Mouse (Mus musculus): ENCODE measurements around the gene Trak1. TPM values are rescaled to one million over a fixed set of nuclear protein-coding genes. Genes with fewer than 3 reads are reported as not detected.

Gene Trak1
- polyA plus RNA-seq, 1 experiment from 2014 or later, result 20.8 TPM

GRCm38 (mm10) chr9:121433745-121434528 is 136.6 kb downstream of the Trak1 start:
- no peak overlapping the region for H3K9ac ChIP-seq
- ATAC-seq (ENCODE audit: insufficient read depth) (no peak), DNase-seq (no peak)
- no peak overlapping the region for H3K27ac ChIP-seq (ENCODE audit: low read depth)
- H3K27me3 ChIP-seq (ENCODE audit: insufficient read depth, low read length), result no peaks in the 10 kb centered on the region
- H3K4me1 ChIP-seq (ENCODE audit: insufficient read depth), result 0 out of 2 replicates have a peak, but pooled peaks cover 7% of the 10 kb centered on the region
- H3K9me3 ChIP-seq (ENCODE audit: low read depth, low read length), result no peaks in the 10 kb centered on the region
- H3K4me3 ChIP-seq (ENCODE audit: low read depth, low read length), result no peak overlapping the region
- H3K4me2 ChIP-seq, result no peak overlapping the region
- 78% methylated on average over 15 of the region's 15 CpGs for WGBS
- no peaks in the 10 kb centered on the region for H3K36me3 ChIP-seq (ENCODE audit: insufficient read depth)
- no peak for TF ChIP-seq CTCF (IDR thresholded peaks at IDR 0.05; ENCODE audit: low read depth)

DNA sequence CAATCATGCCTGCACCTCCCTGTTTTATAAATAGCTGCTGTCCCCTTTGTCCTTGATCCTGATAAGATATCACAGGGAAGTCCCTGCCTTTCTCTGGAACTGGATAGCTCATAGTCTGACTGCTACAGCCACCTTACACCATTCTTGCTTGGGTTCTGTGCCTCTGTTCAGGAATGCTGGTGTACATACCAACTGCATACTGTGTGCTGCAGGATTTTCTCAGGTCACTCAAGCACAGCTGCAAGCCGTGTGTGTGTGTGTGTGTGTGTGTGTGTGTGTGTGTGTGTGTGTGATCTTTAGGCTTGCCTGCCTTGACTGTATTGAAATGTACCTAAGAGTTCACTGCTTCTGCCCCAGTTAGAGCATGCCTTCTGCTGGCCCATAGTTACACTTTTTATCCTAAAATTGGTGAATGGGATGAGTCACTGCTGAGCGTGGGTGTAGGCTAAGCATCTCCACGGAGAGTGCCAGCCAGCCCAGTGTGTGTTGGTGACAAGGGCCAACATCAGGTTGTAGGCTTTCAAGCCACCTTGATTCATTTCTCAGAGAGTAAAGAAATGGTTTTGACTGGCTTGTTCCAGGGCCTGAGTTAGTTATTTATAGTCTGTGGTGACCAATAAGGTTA is 138.1 kb downstream of the Trak1 start:
- Histone ChIP-seq H3K36me3 (ENCODE audit: insufficient read depth) (no peaks in the 10 kb centered on the region), H3K27me3 (ENCODE audit: insufficient read depth, low read length) (no peaks in the 10 kb centered on the region), H3K4me2 (no peak overlapping the region), H3K27ac (ENCODE audit: low read depth) (no peak overlapping the region), H3K9me3 (ENCODE audit: low read depth, low read length) (no peaks in the 10 kb centered on the region), H3K9ac (no peak overlapping the region), H3K4me1 (ENCODE audit: insufficient read depth) (0 out of 2 replicates have a peak, but pooled peaks cover 3% of the 10 kb centered on the region), H3K4me3 (ENCODE audit: low read depth, low read length) (no peak overlapping the region)
- no peak for TF ChIP-seq CTCF (IDR thresholded peaks at IDR 0.05; ENCODE audit: low read depth)
- DNase-seq (no peak), ATAC-seq (ENCODE audit: insufficient read depth) (no peak)
- 60% methylated on average over 3 of the region's 3 CpGs for WGBS

DNA sequence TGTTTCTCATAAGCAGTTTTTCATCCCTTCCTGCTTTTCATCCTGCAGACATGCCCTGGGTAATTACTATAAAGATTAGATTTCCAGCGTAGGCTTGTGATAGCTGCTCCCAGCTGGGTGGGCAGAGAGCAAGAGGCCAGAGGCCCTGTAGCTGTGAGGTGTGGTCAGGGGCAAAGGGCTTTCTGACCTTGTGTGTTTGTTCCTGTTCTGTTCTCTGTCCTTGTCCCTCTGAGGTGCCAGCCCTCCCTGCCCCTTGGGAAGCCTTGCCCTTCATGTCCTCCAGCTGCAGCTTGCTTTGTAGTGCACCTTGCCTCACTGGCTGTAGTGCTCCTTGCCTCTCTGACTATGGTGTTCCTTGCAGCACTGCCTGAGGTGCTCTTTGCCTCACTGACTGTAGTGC is 139.2 kb downstream of the Trak1 start:
- WGBS, result 19% methylated on average over 1 of the region's 1 CpGs
- no peaks in the 10 kb centered on the region for H3K9me3 ChIP-seq (ENCODE audit: low read depth, low read length)
- no peaks in the 10 kb centered on the region for H3K27me3 ChIP-seq (ENCODE audit: insufficient read depth, low read length)
- no peak overlapping the region for H3K4me3 ChIP-seq (ENCODE audit: low read depth, low read length)
- no peak overlapping the region for H3K27ac ChIP-seq (ENCODE audit: low read depth)
- H3K36me3 ChIP-seq (ENCODE audit: insufficient read depth), result no peaks in the 10 kb centered on the region
- no peak for DNase-seq
- no peak for TF ChIP-seq CTCF (IDR thresholded peaks at IDR 0.05; ENCODE audit: low read depth)
- H3K4me1 ChIP-seq (ENCODE audit: insufficient read depth), result no peaks in the 10 kb centered on the region
- no peak for ATAC-seq (ENCODE audit: insufficient read depth)
- no peak overlapping the region for H3K4me2 ChIP-seq
- H3K9ac ChIP-seq, result no peak overlapping the region

GRCm38 (mm10) chr9:121442145-121442544 is 144.8 kb downstream of the Trak1 start:
- Histone ChIP-seq H3K9me3 (ENCODE audit: low read depth, low read length) (no peaks in the 10 kb centered on the region), H3K9ac (no peak overlapping the region), H3K4me1 (ENCODE audit: insufficient read depth) (no peaks in the 10 kb centered on the region), H3K27me3 (ENCODE audit: insufficient read depth, low read length) (no peaks in the 10 kb centered on the region), H3K4me3 (ENCODE audit: low read depth, low read length) (no peak overlapping the region), H3K36me3 (ENCODE audit: insufficient read depth) (peaks cover 25% of the 10 kb centered on the region), H3K27ac (ENCODE audit: low read depth) (no peak overlapping the region), H3K4me2 (no peak overlapping the region)
- TF ChIP-seq CTCF (IDR thresholded peaks at IDR 0.05; ENCODE audit: low read depth), result no peak
- ATAC-seq (ENCODE audit: insufficient read depth), result no peak
- WGBS, result 64% methylated on average over 1 of the region's 1 CpGs
- no peak for DNase-seq

GRCm38 (mm10) chr9:121443696-121444366 is 146.5 kb downstream of the Trak1 start:
- peaks cover 41% of the 10 kb centered on the region for H3K36me3 ChIP-seq (ENCODE audit: insufficient read depth)
- no peaks in the 10 kb centered on the region for H3K4me1 ChIP-seq (ENCODE audit: insufficient read depth)
- DNase-seq (no peak), ATAC-seq (ENCODE audit: insufficient read depth) (no peak)
- H3K9ac ChIP-seq, result no peak overlapping the region
- no peaks in the 10 kb centered on the region for H3K9me3 ChIP-seq (ENCODE audit: low read depth, low read length)
- H3K27me3 ChIP-seq (ENCODE audit: insufficient read depth, low read length), result no peaks in the 10 kb centered on the region
- TF ChIP-seq CTCF (IDR thresholded peaks at IDR 0.05; ENCODE audit: low read depth), result no peak
- 72% methylated on average over 31 of the region's 31 CpGs for WGBS
- H3K4me2 ChIP-seq, result no peak overlapping the region
- H3K27ac ChIP-seq (ENCODE audit: low read depth), result no peak overlapping the region
- no peak overlapping the region for H3K4me3 ChIP-seq (ENCODE audit: low read depth, low read length)

DNA sequence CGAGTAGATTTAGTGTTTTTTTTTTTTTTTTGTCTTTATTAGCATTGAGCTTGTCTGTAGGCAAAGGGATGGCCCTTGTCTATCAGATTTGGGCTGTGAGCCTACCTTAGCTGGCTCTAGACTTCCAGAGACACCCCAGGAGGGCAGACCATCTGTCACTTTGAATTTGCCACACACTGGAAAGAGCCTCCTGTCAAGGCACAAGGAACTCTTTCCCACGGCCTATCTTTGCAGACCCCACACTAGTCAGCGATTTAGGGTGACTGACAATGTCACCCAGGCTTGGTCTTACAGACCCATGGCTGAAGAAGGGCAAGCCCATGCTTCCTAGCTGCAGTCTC is 147.0 kb downstream of the Trak1 start:
- no peak for TF ChIP-seq CTCF (IDR thresholded peaks at IDR 0.05; ENCODE audit: low read depth)
- Histone ChIP-seq H3K27ac (ENCODE audit: low read depth) (no peak overlapping the region), H3K4me1 (ENCODE audit: insufficient read depth) (no peaks in the 10 kb centered on the region), H3K36me3 (ENCODE audit: insufficient read depth) (peaks cover 42% of the 10 kb centered on the region), H3K4me3 (ENCODE audit: low read depth, low read length) (no peak overlapping the region), H3K9me3 (ENCODE audit: low read depth, low read length) (no peaks in the 10 kb centered on the region), H3K27me3 (ENCODE audit: insufficient read depth, low read length) (no peaks in the 10 kb centered on the region), H3K4me2 (no peak overlapping the region), H3K9ac (no peak overlapping the region)
- no peak for ATAC-seq (ENCODE audit: insufficient read depth)
- no peak for DNase-seq
- WGBS, result 70% methylated on average over 3 of the region's 3 CpGs

DNA sequence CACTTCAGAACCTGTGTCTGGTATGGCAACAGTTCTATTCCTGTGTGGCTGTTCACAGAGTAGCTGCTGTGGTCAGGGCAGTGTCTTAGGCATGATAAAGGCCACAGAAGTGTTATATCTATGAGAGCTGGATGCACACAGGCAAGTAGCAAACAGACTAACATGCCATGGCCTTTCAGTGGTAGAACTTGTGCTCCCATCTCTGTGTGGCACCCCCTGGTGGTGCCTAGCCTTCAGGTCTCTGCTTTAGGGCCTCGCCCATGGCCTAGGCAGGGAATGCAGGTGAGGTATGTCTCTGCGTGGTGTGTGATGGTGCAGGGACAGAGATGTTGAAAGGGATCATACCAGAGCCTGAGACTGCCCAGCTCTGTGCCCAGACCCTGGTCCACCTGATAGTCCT is 148.1 kb downstream of the Trak1 start:
- Histone ChIP-seq H3K4me2 (no peak overlapping the region), H3K27me3 (ENCODE audit: insufficient read depth, low read length) (no peaks in the 10 kb centered on the region), H3K27ac (ENCODE audit: low read depth) (no peak overlapping the region), H3K4me3 (ENCODE audit: low read depth, low read length) (no peak overlapping the region), H3K9ac (no peak overlapping the region), H3K4me1 (ENCODE audit: insufficient read depth) (no peaks in the 10 kb centered on the region), H3K36me3 (ENCODE audit: insufficient read depth) (peaks cover 42% of the 10 kb centered on the region), H3K9me3 (ENCODE audit: low read depth, low read length) (no peaks in the 10 kb centered on the region)
- TF ChIP-seq CTCF (IDR thresholded peaks at IDR 0.05; ENCODE audit: low read depth), result peak; percentile 56
- 89% methylated on average over 2 of the region's 2 CpGs for WGBS
- no peak for ATAC-seq (ENCODE audit: insufficient read depth)
- peak; percentile 38 for DNase-seq

All from lung, embryonic 14.5 days (tissue).